Mouse (Mus musculus) intestine, embryonic 15.5 days (tissue): ENCODE data around the gene Rubcn. TPM values are rescaled to one million over a fixed set of nuclear protein-coding genes. Genes with fewer than 3 reads are reported as not detected.
"Not testable (repeated sequence)": the region's sequence is repeated elsewhere in the genome, so short reads cannot be mapped to it uniquely, and the experiment has no call there.

Experiments used
- ATAC-seq: fragments of 200-750 bp; cut with Nextera tagmentation; 2 replicates; pipeline ENCODE4 v1.8.0; 2017; ENCODE audit warnings: moderate TSS enrichment, moderate library complexity
- H3K27ac ChIP-seq: fragments of 300-500 bp; sonication (generic); 2 replicates; pipeline ENCODE4 v1.5.1; 2015; ENCODE audit warnings: mild to moderate bottlenecking, inconsistent platforms
- H3K27me3 ChIP-seq: fragments of 300-500 bp; sonication (generic); replicated peaks from 2 replicates; pipeline ENCODE4 v1.6.1; 2015; ENCODE audit warnings: inconsistent platforms
- H3K36me3 ChIP-seq: fragments of 300-500 bp; sonication (generic); 2 replicates; pipeline ENCODE4 v1.6.1; 2015; ENCODE audit warnings: inconsistent platforms
- H3K4me1 ChIP-seq: fragments of 300-500 bp; sonication (generic); replicated peaks from 2 replicates; pipeline ENCODE4 v1.6.1; 2015; ENCODE audit warnings: inconsistent platforms
- H3K4me2 ChIP-seq: fragments of 300-500 bp; sonication (generic); replicated peaks from 2 replicates; pipeline ENCODE4 v1.6.1; 2015; ENCODE audit warnings: mild to moderate bottlenecking, inconsistent platforms
- H3K4me3 ChIP-seq: fragments of 300-500 bp; sonication (generic); replicated peaks from 2 replicates; pipeline ENCODE4 v1.5.1; 2015; ENCODE audit warnings: inconsistent platforms
- H3K9ac ChIP-seq: fragments of 300-500 bp; sonication (generic); 2 replicates; pipeline ENCODE4 v1.6.1; 2015; ENCODE audit warnings: inconsistent platforms
- H3K9me3 ChIP-seq: fragments of 300-500 bp; sonication (generic); 2 replicates; pipeline ENCODE4 v1.6.1; 2016; ENCODE audit warnings: inconsistent platforms
- WGBS: fragments of 180-500 bp; shearing (Covaris S2); methylation state at CpG from one replicate; pipeline ENCODE4 v1.1.7; 2015; 5-methylcytosine and 5-hydroxymethylcytosine counted together
- polyA plus RNA-seq: library from polyadenylated mRNA; unstranded; fragments of >200 nt; fragmentation: Nextera tagmentation; extraction: Ambion mirVana; gene quantifications from 2 replicates; pipeline ENCODE4 v1.2.1, GENCODE M21; 2015

The Rubcn gene
- polyA plus RNA-seq, 1 experiment from 2014 or later = 14.3 TPM

DNA sequence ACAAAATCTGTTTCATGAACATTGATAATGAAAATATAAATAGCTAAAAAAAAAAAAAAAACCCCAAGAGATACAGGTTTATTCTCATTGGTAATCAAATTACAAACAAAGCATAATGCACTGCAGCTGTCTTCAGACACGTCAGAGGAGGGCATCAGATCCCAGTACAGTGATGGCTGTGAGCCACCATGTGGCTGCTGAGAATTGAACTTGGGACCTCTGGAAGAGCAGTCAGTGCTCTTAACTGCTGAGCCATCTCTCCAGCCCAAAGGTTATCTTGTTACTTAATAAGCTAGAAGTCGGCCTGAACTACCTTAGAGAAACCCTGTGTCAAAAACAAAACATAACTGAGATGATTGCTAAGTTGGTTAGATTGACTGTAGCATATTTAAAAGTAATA lies 12.3 kb upstream of the Rubcn start:
- Histone ChIP-seq H3K4me3 (no peak overlapping the region), H3K9me3 (no peaks in the 10 kb centered on the region), H3K27me3 (no peaks in the 10 kb centered on the region), H3K4me1 (no peaks in the 10 kb centered on the region), H3K9ac (no peak overlapping the region), H3K36me3 (peaks cover 10% of the 10 kb centered on the region; the same call in 1 of the 2 replicates), H3K4me2 (no peak overlapping the region), H3K27ac (no peak overlapping the region)
- no peak for ATAC-seq
- WGBS = 67% methylated on average over 2 of the region's 2 CpGs

DNA sequence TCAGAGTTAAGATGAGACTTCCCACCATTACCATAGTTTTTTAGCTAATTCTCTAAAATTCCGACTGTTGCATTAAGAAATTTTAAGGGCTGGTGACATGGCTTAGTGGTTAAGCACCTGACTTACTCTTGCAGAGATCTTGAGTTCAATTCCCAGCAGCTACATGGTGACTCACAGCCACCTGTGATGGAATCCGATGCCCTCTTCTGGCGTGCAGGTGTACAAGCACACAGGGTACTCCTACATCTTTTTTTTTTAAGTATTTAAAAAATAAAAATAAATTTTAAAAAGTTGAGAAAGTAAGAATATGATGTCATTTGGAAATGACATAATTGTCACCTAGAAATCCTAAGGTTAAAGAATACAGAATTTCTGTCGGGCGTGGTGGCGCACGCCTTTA lies 10.4 kb upstream of the Rubcn start:
- no peak overlapping the region for H3K9ac ChIP-seq
- H3K4me2 ChIP-seq = no peak overlapping the region
- WGBS = 88% methylated on average over 7 of the region's 7 CpGs
- H3K27me3 ChIP-seq = no peaks in the 10 kb centered on the region
- H3K9me3 ChIP-seq = no peaks in the 10 kb centered on the region
- H3K27ac ChIP-seq = no peak overlapping the region
- ATAC-seq = no peak
- H3K4me3 ChIP-seq = no peak overlapping the region
- H3K36me3 ChIP-seq = peaks cover 8% of the 10 kb centered on the region; the same call in 1 of the 2 replicates
- no peaks in the 10 kb centered on the region for H3K4me1 ChIP-seq

DNA sequence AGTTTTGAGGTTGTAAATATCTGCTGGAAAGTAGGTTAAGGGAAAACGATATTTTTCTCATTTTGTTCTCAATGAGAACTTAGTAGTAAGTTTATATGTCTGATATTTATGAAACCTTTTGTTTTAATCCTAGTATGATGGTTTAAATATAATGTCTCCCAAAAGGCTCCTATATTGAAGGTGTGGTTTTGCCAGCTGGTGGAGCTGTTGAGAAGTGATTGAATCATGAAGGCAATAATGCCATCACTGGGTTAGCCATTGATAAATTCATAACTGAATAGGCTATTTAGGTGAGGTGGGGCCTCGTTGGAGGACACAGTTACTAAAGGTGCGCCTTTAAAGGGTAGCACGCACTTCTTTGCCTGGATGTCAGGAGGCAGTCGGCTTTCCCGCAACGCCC lies 4.0 kb upstream of the Rubcn start:
- no peaks in the 10 kb centered on the region for H3K9me3 ChIP-seq
- H3K9ac ChIP-seq = no peak overlapping the region
- H3K36me3 ChIP-seq = 0 out of 2 replicates have a peak, but pooled peaks cover 2% of the 10 kb centered on the region
- no peak overlapping the region for H3K4me3 ChIP-seq
- H3K27me3 ChIP-seq = no peaks in the 10 kb centered on the region
- peaks cover 9% of the 10 kb centered on the region for H3K4me1 ChIP-seq
- 83% methylated on average over 7 of the region's 7 CpGs for WGBS
- no peak overlapping the region for H3K27ac ChIP-seq
- no peak for ATAC-seq
- no peak overlapping the region for H3K4me2 ChIP-seq

DNA sequence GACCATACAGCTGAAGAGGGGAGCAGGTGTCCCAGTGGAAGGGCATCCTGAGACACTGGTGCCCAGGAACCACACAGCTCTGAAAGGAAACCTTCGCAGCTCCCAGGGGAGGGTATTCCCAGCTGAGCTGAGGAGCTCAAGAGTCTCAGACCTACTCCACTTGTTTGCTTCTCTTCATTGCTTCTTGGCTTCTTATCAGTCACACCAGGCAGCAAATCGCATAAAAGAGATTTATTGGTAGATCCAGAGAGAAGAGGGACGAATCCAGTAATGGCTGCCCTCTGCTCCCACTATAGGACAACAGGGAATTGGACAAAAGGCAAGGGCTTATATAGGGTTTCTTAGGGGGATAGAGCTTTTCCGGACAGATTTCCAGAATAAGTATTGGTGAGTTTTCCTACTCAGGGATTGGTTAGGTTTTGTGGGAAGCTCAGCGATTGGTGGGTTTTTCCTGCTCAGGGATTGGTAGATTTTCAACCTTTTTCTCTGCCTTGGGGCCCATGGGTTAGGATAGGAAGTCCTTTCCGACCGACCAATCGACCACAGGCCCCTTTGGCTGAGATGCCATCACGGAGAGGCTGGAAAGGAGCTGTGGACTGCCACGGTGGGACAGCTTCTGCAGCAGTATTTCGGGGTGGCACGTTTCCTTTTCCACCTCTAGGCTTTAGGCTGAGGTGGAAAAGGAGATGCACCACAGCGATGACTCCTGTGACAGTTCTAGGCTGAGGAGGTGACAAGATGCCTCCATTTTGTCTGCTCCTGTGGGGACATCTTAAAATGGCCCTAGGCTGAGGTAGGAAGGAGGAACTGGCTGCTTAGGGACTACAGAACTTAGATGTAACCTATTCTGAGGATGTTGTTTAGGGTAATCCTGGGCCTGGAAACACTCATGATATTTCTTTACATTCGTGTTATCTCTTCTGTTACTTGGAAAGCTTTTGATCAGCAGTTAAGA lies 1.7 kb upstream of the Rubcn start:
- no peak for ATAC-seq
- Histone ChIP-seq H3K36me3 (no peaks in the 10 kb centered on the region), H3K4me2 (peak overlapping the region; percentile 68), H3K9ac (peak overlapping the region; percentile 29; the same call in 1 of the 2 replicates), H3K27me3 (no peaks in the 10 kb centered on the region), H3K9me3 (no peaks in the 10 kb centered on the region), H3K27ac (no peak overlapping the region), H3K4me3 (peak overlapping the region; percentile 84), H3K4me1 (peaks cover 9% of the 10 kb centered on the region)
- 80% methylated on average over 14 of the region's 14 CpGs for WGBS

DNA sequence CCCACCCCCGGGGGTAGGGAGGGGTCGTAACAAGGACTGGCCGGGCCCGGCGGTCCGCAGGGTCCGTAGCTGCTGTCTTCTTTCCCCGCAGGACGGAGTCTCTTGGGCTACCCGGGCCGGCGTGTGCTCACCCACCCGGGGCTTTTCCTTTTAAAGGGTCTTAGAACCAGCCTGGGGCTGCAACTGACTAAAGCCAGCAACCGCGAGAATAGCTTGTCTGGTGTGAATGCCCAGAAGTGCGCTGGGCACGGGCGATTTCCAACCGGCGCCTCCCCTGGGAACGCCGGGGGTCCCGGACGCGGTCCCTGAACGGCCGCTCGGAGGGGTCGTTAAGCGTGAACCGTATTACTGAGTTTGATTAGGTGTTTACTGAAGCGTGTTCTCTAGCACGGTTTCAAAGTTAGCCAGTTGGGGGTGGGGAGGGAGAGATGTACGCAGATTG lies 612 bp upstream of the Rubcn start:
- Histone ChIP-seq H3K9ac (peak overlapping the region; percentile 91), H3K27ac (peak overlapping the region; percentile 91), H3K4me3 (peak overlapping the region; percentile 84), H3K9me3 (no peaks in the 10 kb centered on the region), H3K27me3 (no peaks in the 10 kb centered on the region), H3K4me1 (peaks cover 9% of the 10 kb centered on the region), H3K4me2 (peak overlapping the region; percentile 68), H3K36me3 (no peaks in the 10 kb centered on the region)
- WGBS = 1% methylated on average over 34 of the region's 34 CpGs
- ATAC-seq = no peak; the same call in 1 of the 2 replicates

DNA sequence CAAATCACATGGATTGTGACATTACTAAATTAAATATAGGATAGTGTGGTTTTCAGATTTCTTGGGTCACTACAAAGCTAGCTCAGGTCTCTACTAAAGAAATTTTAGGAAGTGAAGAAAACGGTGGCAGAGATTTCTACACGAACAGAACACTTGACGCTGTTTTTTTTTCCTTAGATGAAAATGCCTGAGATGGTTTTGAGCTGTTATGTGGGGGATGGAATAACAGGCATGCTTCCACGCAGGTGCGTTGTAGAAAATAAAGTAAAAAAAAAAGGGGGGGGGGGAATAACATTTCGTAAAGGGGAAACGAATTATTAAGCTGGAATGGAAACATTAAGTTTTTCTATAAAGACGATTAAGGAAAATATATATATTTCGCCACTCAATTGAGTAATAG lies 735 bp downstream of the Rubcn start:
- peaks cover 9% of the 10 kb centered on the region for H3K4me1 ChIP-seq
- H3K27ac ChIP-seq = no peak overlapping the region
- peak overlapping the region; percentile 84 for H3K4me3 ChIP-seq
- no peaks in the 10 kb centered on the region for H3K36me3 ChIP-seq
- H3K9ac ChIP-seq = peak overlapping the region; percentile 91
- ATAC-seq = no peak
- peak overlapping the region; percentile 68 for H3K4me2 ChIP-seq
- WGBS = 29% methylated on average over 9 of the region's 9 CpGs
- no peaks in the 10 kb centered on the region for H3K9me3 ChIP-seq
- H3K27me3 ChIP-seq = no peaks in the 10 kb centered on the region

DNA sequence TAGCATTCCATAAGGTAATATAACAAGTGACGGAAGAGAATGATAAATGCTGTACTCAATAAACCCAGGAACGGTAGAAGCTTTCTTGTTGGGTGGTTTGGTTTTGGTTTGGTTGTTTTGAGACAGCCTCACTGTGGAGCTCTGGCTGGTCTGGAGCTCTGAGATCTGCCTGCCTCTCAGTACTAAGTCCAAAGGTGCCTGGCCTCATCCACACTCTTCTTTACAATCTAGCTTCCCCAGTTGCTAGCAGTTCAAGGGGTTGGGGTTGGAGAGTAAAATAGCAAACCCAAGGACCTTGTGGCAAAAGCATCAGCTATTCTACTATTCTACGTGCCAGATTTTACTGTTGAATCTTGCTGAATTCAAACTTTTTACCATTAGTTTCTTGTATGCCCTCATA lies 1.7 kb downstream of the Rubcn start:
- no peak overlapping the region for H3K27ac ChIP-seq
- no peaks in the 10 kb centered on the region for H3K9me3 ChIP-seq
- no peak overlapping the region for H3K9ac ChIP-seq
- WGBS = 83% methylated on average over 3 of the region's 3 CpGs
- no peak for ATAC-seq
- H3K4me3 ChIP-seq = no peak overlapping the region
- H3K4me2 ChIP-seq = no peak overlapping the region
- H3K4me1 ChIP-seq = peaks cover 9% of the 10 kb centered on the region
- no peaks in the 10 kb centered on the region for H3K27me3 ChIP-seq
- no peaks in the 10 kb centered on the region for H3K36me3 ChIP-seq

DNA sequence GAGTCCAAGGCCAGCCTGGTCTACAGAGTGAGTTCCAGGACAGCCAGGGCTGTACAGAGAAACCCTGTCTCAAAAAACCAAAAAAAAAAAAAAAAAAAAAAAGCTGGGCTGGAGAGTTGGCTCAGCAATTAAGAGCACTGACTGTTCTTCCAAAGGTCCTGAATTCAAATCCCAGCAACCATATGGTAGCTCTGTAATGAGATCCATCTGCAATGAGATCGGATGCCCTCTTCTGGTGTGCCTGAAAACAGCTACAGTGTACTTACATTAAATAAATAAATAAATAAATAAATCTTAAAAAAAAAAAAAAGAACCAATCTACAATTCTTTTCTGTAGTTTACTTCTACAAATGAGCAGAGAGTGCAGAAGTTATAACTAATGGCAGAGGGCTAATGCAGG lies 2.3 kb downstream of the Rubcn start:
- H3K27ac ChIP-seq, H3K27me3 ChIP-seq, H3K4me1 ChIP-seq, H3K9me3 ChIP-seq, ATAC-seq, H3K4me3 ChIP-seq, H3K36me3 ChIP-seq, H3K9ac ChIP-seq, H3K4me2 ChIP-seq: not testable (repeated sequence)
- WGBS = 62% methylated on average over 1 of the region's 1 CpGs

DNA sequence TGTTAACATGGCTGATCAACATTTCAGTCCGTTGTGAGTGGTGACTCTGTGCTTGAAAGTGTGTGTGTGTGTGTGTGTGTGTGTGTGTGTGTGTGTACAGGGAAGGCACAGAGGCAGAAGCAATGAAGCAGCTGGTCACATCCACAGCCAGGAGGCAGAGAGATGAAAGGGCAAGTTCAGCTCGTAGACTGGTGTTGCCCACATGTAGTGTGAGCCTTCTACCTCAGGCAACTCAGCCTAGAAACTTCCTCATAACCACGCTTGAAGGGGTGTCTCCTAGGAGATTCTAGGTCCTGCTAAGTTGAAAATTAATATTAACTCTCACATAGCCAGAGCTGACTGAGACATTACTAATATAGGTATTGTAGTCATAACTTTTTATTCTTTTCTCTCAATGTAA lies 4.2 kb downstream of the Rubcn start:
- no peak for ATAC-seq
- H3K27me3 ChIP-seq = no peaks in the 10 kb centered on the region
- H3K9me3 ChIP-seq = no peaks in the 10 kb centered on the region
- 0 out of 2 replicates have a peak, but pooled peaks cover 3% of the 10 kb centered on the region for H3K4me1 ChIP-seq
- H3K4me3 ChIP-seq = no peak overlapping the region
- no peaks in the 10 kb centered on the region for H3K36me3 ChIP-seq
- H3K4me2 ChIP-seq = no peak overlapping the region
- no peak overlapping the region for H3K9ac ChIP-seq
- WGBS = 60% methylated on average over 3 of the region's 3 CpGs
- no peak overlapping the region for H3K27ac ChIP-seq

DNA sequence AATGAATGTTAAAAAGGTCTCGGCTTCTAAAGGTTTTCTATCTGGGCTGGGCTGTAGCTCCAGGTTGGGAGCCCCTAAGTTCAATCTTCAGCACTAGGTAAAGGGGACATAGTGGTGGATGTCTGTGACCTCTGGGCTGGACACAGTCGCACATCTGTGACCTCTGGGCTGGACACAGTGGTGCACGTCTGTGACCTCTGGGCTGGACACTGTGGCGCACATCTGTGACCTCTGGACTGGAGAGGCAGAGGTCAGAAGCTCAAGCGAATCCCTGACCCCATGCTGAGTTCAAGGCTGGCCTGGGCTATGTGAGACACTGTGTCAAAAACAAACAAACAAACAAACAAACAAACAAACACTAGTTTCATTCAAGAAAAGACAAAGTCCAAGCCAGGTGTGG lies 7.3 kb downstream of the Rubcn start:
- no peak overlapping the region for H3K9ac ChIP-seq
- H3K27ac ChIP-seq = no peak overlapping the region
- WGBS = 66% methylated on average over 5 of the region's 5 CpGs
- H3K4me3 ChIP-seq = no peak overlapping the region
- no peak overlapping the region for H3K4me2 ChIP-seq
- H3K27me3 ChIP-seq = no peaks in the 10 kb centered on the region
- ATAC-seq = no peak
- 0 out of 2 replicates have a peak, but pooled peaks cover 9% of the 10 kb centered on the region for H3K4me1 ChIP-seq
- H3K36me3 ChIP-seq = no peaks in the 10 kb centered on the region
- no peaks in the 10 kb centered on the region for H3K9me3 ChIP-seq

DNA sequence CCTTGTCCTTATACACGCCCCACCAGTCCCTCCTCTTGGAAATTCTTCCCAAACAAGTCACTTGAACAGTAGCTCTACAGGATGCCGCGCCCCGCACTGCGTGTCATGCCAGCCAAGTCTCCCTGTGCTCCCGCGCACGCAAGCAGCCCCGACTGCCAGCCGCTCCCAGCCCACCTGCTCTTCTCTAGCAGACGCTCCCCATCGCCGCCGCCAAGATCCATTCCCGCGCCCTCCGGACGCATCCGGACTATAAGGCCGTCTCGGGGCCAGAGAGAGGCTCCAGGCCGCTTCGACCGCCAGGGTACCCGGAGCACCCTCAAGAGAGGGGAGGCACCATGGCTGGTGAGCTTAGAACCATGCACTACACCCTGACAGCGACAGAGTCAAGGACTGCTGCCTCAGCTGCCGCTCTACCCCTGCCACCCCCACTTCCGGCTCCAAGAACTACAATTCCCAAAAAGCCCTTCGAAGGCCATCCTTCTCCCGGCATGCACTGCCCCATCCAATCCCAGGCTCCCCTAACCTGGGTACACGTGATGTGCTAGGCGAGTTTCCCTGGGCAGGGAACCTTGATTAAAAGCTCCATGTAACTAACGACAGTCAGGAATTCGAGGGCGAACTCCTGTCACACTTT lies 9.5 kb downstream of the Rubcn start:
- ATAC-seq = peak; percentile 99
- no peaks in the 10 kb centered on the region for H3K27me3 ChIP-seq
- H3K36me3 ChIP-seq = no peaks in the 10 kb centered on the region
- peak overlapping the region; percentile 72 for H3K4me2 ChIP-seq
- H3K9ac ChIP-seq = peak overlapping the region; percentile 64
- peak overlapping the region; percentile 70 for H3K4me3 ChIP-seq
- WGBS = under 1% methylated on average over 35 of the region's 35 CpGs
- H3K27ac ChIP-seq = peak overlapping the region; percentile 62
- H3K9me3 ChIP-seq = no peaks in the 10 kb centered on the region
- 0 out of 2 replicates have a peak, but pooled peaks cover 9% of the 10 kb centered on the region for H3K4me1 ChIP-seq

DNA sequence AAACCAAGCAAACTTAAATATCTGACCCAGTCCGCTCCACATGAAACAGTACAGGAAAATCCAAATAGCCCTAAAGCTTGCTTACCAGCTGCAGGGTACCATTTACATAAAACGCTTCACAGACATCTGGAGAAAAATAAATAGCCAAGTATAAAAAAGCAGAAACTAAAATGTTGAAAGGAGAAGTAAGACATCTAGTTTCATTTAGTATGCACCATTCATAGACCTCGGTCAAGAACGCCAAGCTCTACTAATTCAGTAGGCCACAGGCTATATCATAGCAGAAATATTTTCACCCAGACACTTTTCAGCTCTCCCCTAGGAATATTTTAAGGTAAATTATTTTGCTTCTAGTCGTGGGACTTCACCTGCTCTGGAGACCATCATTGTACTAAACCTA lies 10.9 kb downstream of the Rubcn start:
- no peaks in the 10 kb centered on the region for H3K9me3 ChIP-seq
- 0 out of 2 replicates have a peak, but pooled peaks cover 9% of the 10 kb centered on the region for H3K4me1 ChIP-seq
- WGBS = 78% methylated on average over 5 of the region's 5 CpGs
- peak overlapping the region; percentile 72 for H3K4me2 ChIP-seq
- H3K4me3 ChIP-seq = no peak overlapping the region
- H3K27ac ChIP-seq = no peak overlapping the region
- no peaks in the 10 kb centered on the region for H3K36me3 ChIP-seq
- H3K27me3 ChIP-seq = no peaks in the 10 kb centered on the region
- H3K9ac ChIP-seq = peak overlapping the region; percentile 64; the same call in 1 of the 2 replicates
- no peak for ATAC-seq
